Mouse (Mus musculus) left cerebral cortex, adult 8-10 months (tissue): ENCODE results near the gene Mtm1. TPM values are rescaled to one million over a fixed set of nuclear protein-coding genes. Genes with fewer than 3 reads are reported as not detected.
A peak's percentile ranks its signal among the peaks of the same experiment; 100 is the strongest.
"Not testable (repeated sequence)": the region's sequence is repeated elsewhere in the genome, so short reads cannot be mapped to it uniquely, and the experiment has no call there.

Experiments used
- DNase-seq, 2 experiments: peaks; one replicate each; pipeline ENCODE4 v3.0.0; 2022; ENCODE audit warnings: low spot score in 2 of 2
- total RNA-seq, 4 experiments: library from RNA; stranded (reverse); gene quantifications; 2 replicates each; pipeline ENCODE4 v1.2.4; 2022

The Mtm1 gene
- total RNA-seq, 4 experiments from 2014 or later, result 8.2 to 8.9 (median 8.5) TPM

DNA sequence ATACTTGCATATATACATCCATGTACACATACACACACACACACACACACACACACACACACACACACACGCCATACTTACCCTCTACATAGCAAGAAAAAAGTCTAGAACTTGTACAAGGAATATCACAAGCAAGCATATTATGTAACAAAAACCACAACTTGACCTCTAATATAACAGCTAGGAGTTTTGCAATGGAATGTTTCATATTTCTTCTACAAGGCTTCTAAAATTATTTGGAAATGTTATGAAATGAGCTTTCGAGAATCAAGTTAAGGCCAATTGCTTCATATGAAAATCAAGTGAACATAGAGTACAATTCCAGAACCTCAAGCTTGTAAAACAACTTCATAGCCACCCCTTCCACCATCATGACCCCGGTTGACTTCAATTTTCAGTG lies 74.9 kb downstream of the Mtm1 start:
- no peak for DNase-seq

DNA sequence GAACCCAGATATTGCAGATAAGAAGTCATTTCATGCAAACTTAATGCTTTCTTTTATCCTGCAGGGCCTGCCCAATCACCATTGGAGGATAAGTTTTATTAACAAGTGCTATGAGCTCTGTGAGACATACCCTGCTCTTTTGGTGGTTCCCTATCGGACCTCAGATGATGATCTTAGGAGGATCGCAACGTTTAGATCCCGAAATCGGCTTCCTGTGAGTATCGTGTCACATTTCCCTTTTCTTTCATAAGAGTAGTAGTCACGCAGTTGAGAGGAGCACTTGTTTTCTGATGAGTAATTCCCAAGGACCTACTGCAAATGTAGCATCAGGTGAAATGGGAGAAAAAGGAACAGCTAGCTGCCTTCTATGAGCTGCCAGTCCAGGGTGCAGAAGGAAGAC lies 76.5 kb downstream of the Mtm1 start:
- no peak for DNase-seq

GRCm38 (mm10) chrX:71294191-71294590 lies 83.6 kb downstream of the Mtm1 start:
- peak in 1 of 2 experiments; percentile 25 for DNase-seq

- no peak for DNase-seq
Observed at GRCm38 (mm10) chrX:71296005-71296404, 85.4 kb downstream of the Mtm1 start.

GRCm38 (mm10) chrX:71302148-71302547 lies 91.6 kb downstream of the Mtm1 start:
- no peak for DNase-seq

GRCm38 (mm10) chrX:71311229-71311628 lies 100.7 kb downstream of the Mtm1 start:
- DNase-seq, result peak; percentile 4 to 10

GRCm38 (mm10) chrX:71314380-71314779 lies 103.8 kb downstream of the Mtm1 start:
- DNase-seq, result peak in 1 of 2 experiments; percentile 11

DNA sequence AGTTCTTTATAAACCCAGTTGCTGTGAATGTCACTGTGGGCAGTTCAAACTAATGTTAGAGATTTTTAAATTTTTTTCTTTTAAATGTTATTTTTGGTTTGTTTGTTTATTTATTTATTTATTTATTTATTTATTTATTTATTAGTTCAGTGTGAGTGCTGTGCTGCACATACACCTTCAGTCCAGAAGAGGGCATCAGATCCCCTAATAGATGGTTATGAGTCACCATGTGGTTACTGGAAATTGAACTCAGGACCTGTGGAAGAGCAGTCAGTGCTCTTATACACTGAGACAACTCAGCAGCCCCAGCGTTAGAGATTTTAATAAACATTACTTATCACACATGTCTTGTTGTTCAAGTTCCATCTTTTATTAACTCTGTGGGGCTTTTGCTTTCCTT lies 141.5 kb downstream of the Mtm1 start:
- DNase-seq, result no peak

GRCm38 (mm10) chrX:71355331-71355730 lies 144.8 kb downstream of the Mtm1 start:
- DNase-seq, result no peak

DNA sequence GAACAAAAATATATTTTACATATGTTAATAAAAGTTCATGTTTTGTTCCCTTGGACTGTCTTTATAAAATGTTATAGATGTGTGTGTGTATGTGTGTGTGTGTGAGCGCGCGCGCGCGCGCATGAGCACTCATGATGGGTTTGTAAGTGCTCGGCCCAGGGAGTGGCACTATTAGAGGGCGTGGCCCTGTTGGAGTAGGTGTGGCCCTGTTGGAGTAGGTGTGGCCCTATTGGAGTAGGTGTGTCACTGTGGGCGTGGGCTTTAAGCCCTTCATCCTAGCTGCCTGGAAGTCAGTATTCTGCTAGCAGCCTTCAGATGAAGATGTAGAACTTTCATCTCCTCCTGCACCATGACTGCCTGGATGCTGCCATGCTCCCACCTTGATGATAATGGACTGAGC lies 151.2 kb downstream of the Mtm1 start:
- not testable (repeated sequence) for DNase-seq

DNA sequence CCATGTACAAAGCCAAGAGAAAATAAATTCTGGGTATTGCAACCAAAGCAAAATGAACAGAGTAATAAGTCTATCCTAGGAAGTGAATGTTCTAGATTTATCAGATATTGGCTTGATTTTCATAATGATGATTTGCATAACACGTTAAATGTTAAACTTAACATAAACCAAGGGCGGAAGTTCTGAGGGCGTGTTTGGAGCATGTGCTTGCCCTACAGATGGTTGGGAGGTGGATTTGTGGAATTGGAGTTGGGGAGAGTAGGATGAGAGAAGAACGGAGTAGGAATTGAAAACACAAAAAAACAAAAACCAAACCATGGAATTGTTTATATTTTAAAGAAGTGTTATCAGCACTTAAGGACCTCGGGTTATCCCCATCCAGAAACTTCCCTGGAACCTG lies 153.5 kb downstream of the Mtm1 start:
- DNase-seq, result peak in 1 of 2 experiments; percentile 5

DNA sequence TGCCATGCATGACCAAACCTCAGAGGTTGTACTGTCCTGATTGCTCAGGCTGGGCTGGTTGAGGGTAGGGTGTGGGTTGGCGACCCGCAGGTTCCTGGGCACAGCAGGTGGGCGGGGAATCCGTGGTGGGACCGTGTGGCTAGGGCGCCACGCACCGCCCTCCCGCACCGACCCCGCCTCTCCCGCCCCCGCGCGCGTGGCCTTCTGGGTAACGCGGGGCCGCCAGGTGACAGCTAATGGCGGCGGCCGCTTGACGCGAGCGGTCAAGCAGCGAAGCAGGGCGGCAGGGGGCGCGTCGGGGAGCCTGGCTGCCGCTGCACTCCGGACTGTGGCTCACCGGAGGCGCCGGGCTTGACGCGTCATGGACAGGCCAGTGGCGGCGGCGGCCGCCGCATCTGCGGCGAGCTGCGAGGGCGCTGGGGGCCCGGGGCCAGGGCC lies 154.0 kb downstream of the Mtm1 start, which contains the start of gene Mtmr1:
Mtmr1 (plus strand) TSS at position 207 of the 438 bp plus-strand sequence.
- peak; percentile 52 to 56 for DNase-seq

DNA sequence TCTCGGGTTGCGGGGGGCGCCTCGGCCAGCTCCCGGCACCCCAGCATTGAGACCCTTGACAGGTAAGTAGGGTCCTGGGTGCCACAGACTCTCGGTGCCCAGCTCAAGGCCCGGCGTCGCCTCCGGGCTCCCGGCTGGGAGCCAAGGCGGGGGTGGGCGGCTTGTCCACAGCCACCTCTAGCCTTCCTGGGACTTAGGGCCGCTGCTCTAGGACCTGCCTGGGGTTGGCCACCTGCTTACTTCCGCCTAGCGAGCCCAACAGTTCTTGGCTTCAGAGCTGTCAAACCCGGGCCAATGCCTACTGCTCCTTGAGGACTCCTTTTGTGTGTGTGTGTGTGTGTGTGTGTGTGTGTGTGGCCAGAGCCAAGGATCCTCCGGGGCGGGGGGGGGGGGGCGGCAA lies 154.4 kb downstream of the Mtm1 start:
- peak in 1 of 2 experiments; percentile 3 for DNase-seq

Other genes starting within 250 kb of the Mtm1 start
- 10 to 100 TPM; 25.7 to 28.1 (median 27.0) TPM for gene Mamld1, start 160.5 kb upstream of the Mtm1 start, total RNA-seq
- gene Mtmr1, start 154.0 kb downstream of the Mtm1 start, total RNA-seq, result 10 to 100 TPM; 30.7 to 36.8 (median 34.5) TPM